Mouse (Mus musculus) embryonic facial prominence, embryonic 13.5 days (tissue): Measurements from ENCODE around the gene Ylpm1. TPM values are rescaled to one million over a fixed set of nuclear protein-coding genes. Genes with fewer than 3 reads are reported as not detected.

Source experiments
- ATAC-seq: fragments of 200-750 bp; cut with Nextera tagmentation; 2 replicates; pipeline ENCODE4 v1.8.0; 2017; ENCODE audit warnings: low read depth; ENCODE audit not compliant: insufficient number of reproducible peaks, insufficient read depth, low FRiP score, low TSS enrichment
- H3K27ac ChIP-seq: fragments of 300-500 bp; sonication (generic); 2 replicates; pipeline ENCODE4 v1.5.1; 2015; ENCODE audit warnings: moderate library complexity, mild to moderate bottlenecking, inconsistent platforms
- H3K27me3 ChIP-seq: fragments of 300-500 bp; sonication (generic); 2 replicates; pipeline ENCODE4 v1.6.1; 2015; ENCODE audit warnings: mild to moderate bottlenecking, inconsistent platforms
- H3K36me3 ChIP-seq: fragments of 300-500 bp; sonication (generic); 2 replicates; pipeline ENCODE4 v1.6.1; 2015; ENCODE audit warnings: mild to moderate bottlenecking, inconsistent platforms
- H3K4me1 ChIP-seq: fragments of 300-500 bp; sonication (generic); 2 replicates; pipeline ENCODE4 v1.6.1; 2015; ENCODE audit warnings: inconsistent platforms
- H3K4me2 ChIP-seq: fragments of 300-500 bp; sonication (generic); 2 replicates; pipeline ENCODE4 v1.6.1; 2015; ENCODE audit warnings: moderate library complexity, mild to moderate bottlenecking, inconsistent platforms
- H3K4me3 ChIP-seq: fragments of 300-500 bp; sonication (generic); 2 replicates; pipeline ENCODE4 v1.5.1; 2015; ENCODE audit warnings: mild to moderate bottlenecking, inconsistent platforms
- H3K9ac ChIP-seq: fragments of 300-500 bp; sonication (generic); 2 replicates; pipeline ENCODE4 v1.6.1; 2015; ENCODE audit warnings: mild to moderate bottlenecking, inconsistent platforms
- H3K9me3 ChIP-seq: fragments of 300-500 bp; sonication (generic); 2 replicates; pipeline ENCODE4 v1.6.1; 2016; ENCODE audit warnings: inconsistent platforms
- WGBS: fragments of 180-500 bp; shearing (Covaris S2); methylation state at CpG from one replicate; pipeline ENCODE4 v1.1.7; 2015; ENCODE audit warnings: mixed read lengths; 5-methylcytosine and 5-hydroxymethylcytosine counted together
- polyA plus RNA-seq: library from polyadenylated mRNA; unstranded; fragments of >200 nt; fragmentation: Nextera tagmentation; extraction: Ambion mirVana; gene quantifications from 2 replicates; pipeline ENCODE4 v1.2.1, GENCODE M21; 2015

The Ylpm1 gene
- polyA plus RNA-seq, 1 experiment from 2014 or later: 37.5 TPM

GRCm38 (mm10) chr12:85022071-85022470 lies 25.9 kb downstream of the Ylpm1 start:
- no peaks in the 10 kb centered on the region for H3K9me3 ChIP-seq
- H3K4me1 ChIP-seq: no peaks in the 10 kb centered on the region
- H3K27me3 ChIP-seq: no peaks in the 10 kb centered on the region
- H3K4me2 ChIP-seq: no peak overlapping the region
- no peak for ATAC-seq
- 98% methylated on average over 1 of the region's 1 CpGs for WGBS
- no peak overlapping the region for H3K27ac ChIP-seq
- H3K4me3 ChIP-seq: no peak overlapping the region
- peaks cover 8% of the 10 kb centered on the region; the same call in 1 of the 2 replicates for H3K36me3 ChIP-seq
- H3K9ac ChIP-seq: no peak overlapping the region

GRCm38 (mm10) chr12:85032710-85033109 lies 36.6 kb downstream of the Ylpm1 start:
- Histone ChIP-seq H3K4me3 (no peak overlapping the region), H3K9ac (no peak overlapping the region), H3K4me1 (no peaks in the 10 kb centered on the region), H3K27ac (no peak overlapping the region), H3K4me2 (no peak overlapping the region), H3K27me3 (no peaks in the 10 kb centered on the region), H3K36me3 (peaks cover 67% of the 10 kb centered on the region), H3K9me3 (no peaks in the 10 kb centered on the region)
- 95% methylated on average over 2 of the region's 2 CpGs for WGBS
- ATAC-seq: no peak

GRCm38 (mm10) chr12:85051218-85051617 lies 55.1 kb downstream of the Ylpm1 start:
- Histone ChIP-seq H3K27ac (no peak overlapping the region), H3K9ac (no peak overlapping the region), H3K36me3 (peaks cover 69% of the 10 kb centered on the region), H3K9me3 (no peaks in the 10 kb centered on the region), H3K4me2 (no peak overlapping the region), H3K27me3 (no peaks in the 10 kb centered on the region), H3K4me3 (no peak overlapping the region), H3K4me1 (no peaks in the 10 kb centered on the region)
- ATAC-seq: no peak
- WGBS: 82% methylated on average over 6 of the region's 6 CpGs

- Histone ChIP-seq H3K9me3 (no peaks in the 10 kb centered on the region), H3K4me2 (no peak overlapping the region), H3K9ac (no peak overlapping the region), H3K4me1 (no peaks in the 10 kb centered on the region), H3K27me3 (no peaks in the 10 kb centered on the region), H3K36me3 (peaks cover 57% of the 10 kb centered on the region), H3K27ac (no peak overlapping the region), H3K4me3 (no peak overlapping the region)
- ATAC-seq: no peak
These were observed 74.9 kb downstream of the Ylpm1 start for GRCm38 (mm10) chr12:85071043-85071442.

GRCm38 (mm10) chr12:85077100-85077499 lies 81.0 kb downstream of the Ylpm1 start:
- H3K27me3 ChIP-seq: no peaks in the 10 kb centered on the region
- H3K36me3 ChIP-seq: peaks cover 34% of the 10 kb centered on the region
- H3K27ac ChIP-seq: no peak overlapping the region
- H3K4me2 ChIP-seq: no peak overlapping the region
- no peak overlapping the region for H3K4me3 ChIP-seq
- ATAC-seq: no peak
- WGBS: 88% methylated on average over 3 of the region's 3 CpGs
- H3K9me3 ChIP-seq: no peaks in the 10 kb centered on the region
- no peak overlapping the region for H3K9ac ChIP-seq
- H3K4me1 ChIP-seq: no peaks in the 10 kb centered on the region

GRCm38 (mm10) chr12:85084257-85084656 lies 88.1 kb downstream of the Ylpm1 start:
- no peak for ATAC-seq
- 81% methylated on average over 2 of the region's 2 CpGs for WGBS
- Histone ChIP-seq H3K4me1 (0 out of 2 replicates have a peak, but pooled peaks cover 4% of the 10 kb centered on the region), H3K4me2 (no peak overlapping the region), H3K9ac (no peak overlapping the region), H3K9me3 (no peaks in the 10 kb centered on the region), H3K27ac (no peak overlapping the region), H3K4me3 (no peak overlapping the region), H3K27me3 (no peaks in the 10 kb centered on the region), H3K36me3 (peaks cover 35% of the 10 kb centered on the region)

- WGBS: 63% methylated on average over 4 of the region's 4 CpGs
These were observed 88.8 kb downstream of the Ylpm1 start for GRCm38 (mm10) chr12:85084941-85085340.

GRCm38 (mm10) chr12:85087845-85088244 lies 91.7 kb downstream of the Ylpm1 start:
- H3K4me3 ChIP-seq: no peak overlapping the region
- ATAC-seq: no peak
- no peaks in the 10 kb centered on the region for H3K27me3 ChIP-seq
- no peaks in the 10 kb centered on the region for H3K9me3 ChIP-seq
- H3K36me3 ChIP-seq: peaks cover 40% of the 10 kb centered on the region
- H3K4me1 ChIP-seq: peaks cover 8% of the 10 kb centered on the region; the same call in 1 of the 2 replicates
- no peak overlapping the region for H3K27ac ChIP-seq
- H3K4me2 ChIP-seq: no peak overlapping the region
- WGBS: 66% methylated on average over 12 of the region's 12 CpGs
- H3K9ac ChIP-seq: no peak overlapping the region

More at GRCm38 (mm10) chr12:85084941-85085340, 88.8 kb downstream of the Ylpm1 start:
- no peak for ATAC-seq
- Histone ChIP-seq H3K4me2 (no peak overlapping the region), H3K27ac (no peak overlapping the region), H3K9me3 (no peaks in the 10 kb centered on the region), H3K4me3 (no peak overlapping the region), H3K27me3 (no peaks in the 10 kb centered on the region), H3K4me1 (0 out of 2 replicates have a peak, but pooled peaks cover 4% of the 10 kb centered on the region), H3K36me3 (peaks cover 41% of the 10 kb centered on the region), H3K9ac (no peak overlapping the region)

- Histone ChIP-seq H3K4me2 (no peak overlapping the region), H3K4me3 (no peak overlapping the region), H3K27ac (no peak overlapping the region), H3K4me1 (peaks cover 23% of the 10 kb centered on the region), H3K27me3 (no peaks in the 10 kb centered on the region), H3K36me3 (peaks cover 40% of the 10 kb centered on the region), H3K9me3 (no peaks in the 10 kb centered on the region), H3K9ac (no peak overlapping the region)
- ATAC-seq: no peak
- WGBS: 83% methylated on average over 3 of the region's 3 CpGs
These were observed 95.1 kb downstream of the Ylpm1 start for GRCm38 (mm10) chr12:85091190-85091589.

- Histone ChIP-seq H3K4me3 (no peak overlapping the region), H3K9ac (peak overlapping the region; percentile 16; the same call in 1 of the 2 replicates), H3K36me3 (peaks cover 29% of the 10 kb centered on the region), H3K27me3 (no peaks in the 10 kb centered on the region), H3K27ac (no peak overlapping the region), H3K4me1 (peaks cover 23% of the 10 kb centered on the region), H3K4me2 (no peak overlapping the region), H3K9me3 (no peaks in the 10 kb centered on the region)
- no peak for ATAC-seq
- WGBS: 11% methylated on average over 3 of the region's 3 CpGs
These were observed 96.1 kb downstream of the Ylpm1 start for GRCm38 (mm10) chr12:85092214-85092613.

- peaks cover 23% of the 10 kb centered on the region for H3K4me1 ChIP-seq
- ATAC-seq: no peak
- peak overlapping the region; percentile 65; the same call in 1 of the 2 replicates for H3K27ac ChIP-seq
- no peaks in the 10 kb centered on the region for H3K9me3 ChIP-seq
- H3K9ac ChIP-seq: 0 out of 2 replicates have a peak overlapping the region, but pooled peaks have one; percentile 7
- H3K4me3 ChIP-seq: no peak overlapping the region
- WGBS: 18% methylated on average over 14 of the region's 14 CpGs
- H3K27me3 ChIP-seq: no peaks in the 10 kb centered on the region
- H3K4me2 ChIP-seq: peak overlapping the region; percentile 14; the same call in 1 of the 2 replicates
- peaks cover 11% of the 10 kb centered on the region for H3K36me3 ChIP-seq
These were observed 97.9 kb downstream of the Ylpm1 start for GRCm38 (mm10) chr12:85094010-85094409.

GRCm38 (mm10) chr12:85094706-85095105 lies 98.6 kb downstream of the Ylpm1 start:
- no peak for ATAC-seq
- H3K36me3 ChIP-seq: peaks cover 5% of the 10 kb centered on the region; the same call in 1 of the 2 replicates
- H3K27me3 ChIP-seq: no peaks in the 10 kb centered on the region
- WGBS: 67% methylated on average over 10 of the region's 10 CpGs
- peak overlapping the region; percentile 65; the same call in 1 of the 2 replicates for H3K27ac ChIP-seq
- H3K9me3 ChIP-seq: no peaks in the 10 kb centered on the region
- H3K4me3 ChIP-seq: no peak overlapping the region
- peaks cover 23% of the 10 kb centered on the region for H3K4me1 ChIP-seq
- H3K9ac ChIP-seq: 0 out of 2 replicates have a peak overlapping the region, but pooled peaks have one; percentile 7
- H3K4me2 ChIP-seq: no peak overlapping the region
